Mouse (Mus musculus) E14TG2a.4 (cell line): ENCODE data around the gene Klhdc8b.

Experiments used
- CTCF ChIP-seq: conservative IDR thresholded peaks from 2 replicates; pipeline ENCODE4 v1.5.1; 2014; ENCODE audit warnings: low read length
- NANOG ChIP-seq: IDR thresholded peaks from 2 replicates; pipeline ENCODE4 v1.6.1; 2014; ENCODE audit warnings: borderline replicate concordance, low read length, mixed read lengths
- POU5F1 ChIP-seq: IDR thresholded peaks from 2 replicates; pipeline ENCODE4 v1.6.1; 2014; ENCODE audit warnings: low read length, borderline replicate concordance

DNA sequence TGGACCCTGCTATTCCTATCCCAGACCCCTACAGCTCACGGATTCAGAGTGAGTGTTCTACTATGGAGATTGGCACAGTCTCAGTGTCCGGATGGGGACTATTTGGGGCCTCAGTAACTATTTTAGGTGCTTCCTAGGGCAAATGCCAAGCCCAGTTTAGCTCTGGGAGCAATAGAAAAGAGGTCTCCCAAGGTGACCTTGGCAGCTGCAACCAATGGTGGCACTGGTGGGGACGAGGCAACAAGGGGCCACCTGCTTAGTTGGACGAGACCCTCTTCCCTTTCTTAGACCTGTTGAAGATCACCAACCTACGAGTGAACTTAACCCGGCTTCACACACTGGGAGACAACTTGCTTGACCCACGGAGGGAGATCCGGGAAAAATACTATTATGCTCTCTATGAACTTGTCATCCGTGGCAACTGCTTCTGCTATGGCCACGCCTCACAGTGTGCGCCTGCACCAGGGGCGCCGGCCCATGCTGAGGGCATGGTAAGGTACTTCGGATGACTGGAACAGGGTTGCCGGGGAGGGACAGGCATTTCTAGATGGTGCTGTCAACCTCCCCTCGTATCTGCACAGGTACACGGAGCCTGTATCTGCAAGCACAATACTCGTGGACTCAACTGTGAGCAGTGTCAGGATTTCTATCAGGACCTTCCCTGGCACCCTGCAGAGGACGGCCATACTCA is 20.3 kb upstream of the Klhdc8b start:
- TF ChIP-seq CTCF: no peak
- TF ChIP-seq POU5F1: no peak
- no peak for TF ChIP-seq NANOG
